7 mouse cellular contexts compared by ENCODE assay signal in genomic region chr1:85896110-85896509, GRCm38 (mm10). TPM values are rescaled to one million over a fixed set of nuclear protein-coding genes. Genes with fewer than 3 reads are reported as not detected.
A peak's percentile ranks its signal among the peaks of the same experiment; 100 is the strongest.
DNase-seq lines count a peak whose midpoint lies in the region; ATAC-seq and TF ChIP-seq lines count a peak whose summit lies in the region.

No protein-coding gene starts in this region.

- TF ChIP-seq CTCF in left cerebral cortex, adult 2 months (IDR thresholded peaks at IDR 0.05) = no peak

- peak overlapping the region; percentile 94 for H3K27ac ChIP-seq in left cerebral cortex, adult 2 months
- peak overlapping the region; percentile 77; the same call in 1 of the 2 replicates for H3K27ac ChIP-seq in forebrain, embryonic 13.5 days
- peak overlapping the region; percentile 96; the same call in 1 of the 2 replicates for H3K27ac ChIP-seq in limb, embryonic 14.5 days (replicated peaks; ENCODE audit: low read depth, low read length)
- peak overlapping the region; percentile 80; the same call in 1 of the 2 replicates for H3K27ac ChIP-seq in stomach, embryonic 14.5 days (ENCODE audit: low read length)

- H3K9me3 ChIP-seq in forebrain, embryonic 13.5 days (replicated peaks) = no peaks in the 10 kb centered on the region
- no peaks in the 10 kb centered on the region for H3K9me3 ChIP-seq in limb, embryonic 14.5 days (ENCODE audit: control insufficient read depth, low read length)
- no peaks in the 10 kb centered on the region for H3K9me3 ChIP-seq in stomach, embryonic 14.5 days (ENCODE audit: control insufficient read depth, low read depth, low read length)

- peak overlapping the region; percentile 77 for H3K9ac ChIP-seq in forebrain, embryonic 13.5 days
- H3K9ac ChIP-seq in limb, embryonic 14.5 days (ENCODE audit: low read depth, low read length, severe bottlenecking) = peak overlapping the region; percentile 89; the same call in 1 of the 2 replicates
- H3K9ac ChIP-seq in stomach, embryonic 14.5 days (replicated peaks; ENCODE audit: low read depth, low read length) = no peak overlapping the region

- peaks cover 67% of the 10 kb centered on the region for H3K4me1 ChIP-seq in forebrain, embryonic 13.5 days
- H3K4me1 ChIP-seq in limb, embryonic 14.5 days (ENCODE audit: control insufficient read depth, insufficient read depth, low read length) = peaks cover 57% of the 10 kb centered on the region
- H3K4me1 ChIP-seq in stomach, embryonic 14.5 days (ENCODE audit: control insufficient read depth, insufficient read depth, low read length) = peaks cover 54% of the 10 kb centered on the region

- peak overlapping the region; percentile 89 for H3K4me3 ChIP-seq in left cerebral cortex, adult 2 months
- peak overlapping the region; percentile 70 for H3K4me3 ChIP-seq in forebrain, embryonic 13.5 days
- H3K4me3 ChIP-seq in limb, embryonic 14.5 days (replicated peaks; ENCODE audit: low read length) = peak overlapping the region; percentile 82
- H3K4me3 ChIP-seq in stomach, embryonic 14.5 days (ENCODE audit: low read depth, low read length) = peak overlapping the region; percentile 79

- intact Hi-C loops in left cerebral cortex, adult 2 months (cut with DNase I) = loop anchor here (5.0 kb wide), 1 partner anchor 104 kb away; the partner anchor contains the start of gene Cab39
- intact Hi-C loops in left cerebral cortex, postnatal 36 days (cut with DNase I) = loop anchor here (5.0 kb wide), 1 partner anchor 44 kb away; no protein-coding TSS in a partner anchor

- 67% methylated on average over 5 of the region's 5 CpGs for WGBS in forebrain, embryonic 13.5 days
- 84% methylated on average over 5 of the region's 5 CpGs for WGBS in limb, embryonic 14.5 days
- 79% methylated on average over 5 of the region's 5 CpGs for WGBS in stomach, embryonic 14.5 days

- no peak for DNase-seq in left cerebral cortex, adult 2 months (ENCODE audit: extremely low spot score in 1 of 2, low spot score in 2 of 2)
- no peak for DNase-seq in left cerebral cortex, postnatal 36 days (ENCODE audit: low spot score in 2 of 2)
- DNase-seq in limb, embryonic 14.5 days (ENCODE audit: low spot score) = no peak
- DNase-seq in thymus, postnatal 36 days = no peak
- DNase-seq in adrenal gland, postnatal 36 days = no peak

- peak overlapping the region; percentile 89 for H3K4me2 ChIP-seq in forebrain, embryonic 13.5 days
- H3K4me2 ChIP-seq in limb, embryonic 14.5 days (replicated peaks; ENCODE audit: low read depth, low read length, severe bottlenecking) = peak overlapping the region; percentile 84
- peak overlapping the region; percentile 78 for H3K4me2 ChIP-seq in stomach, embryonic 14.5 days (replicated peaks; ENCODE audit: low read depth, low read length)

- no peak for ATAC-seq in forebrain, embryonic 13.5 days
- no peak for ATAC-seq in limb, embryonic 14.5 days (ENCODE audit: low FRiP score, low read depth)
- ATAC-seq in stomach, embryonic 14.5 days (ENCODE audit: insufficient number of reproducible peaks, insufficient read depth, low FRiP score, low read depth) = no peak

- H3K36me3 ChIP-seq in forebrain, embryonic 13.5 days (ENCODE audit: poor library complexity, severe bottlenecking) = no peaks in the 10 kb centered on the region
- H3K36me3 ChIP-seq in limb, embryonic 14.5 days (ENCODE audit: control insufficient read depth, insufficient read depth, low read length) = 0 out of 2 replicates have a peak, but pooled peaks cover 5% of the 10 kb centered on the region
- no peaks in the 10 kb centered on the region; the same call in 1 of the 2 replicates for H3K36me3 ChIP-seq in stomach, embryonic 14.5 days (ENCODE audit: control insufficient read depth, insufficient read depth, low read length)

- TF ChIP-seq POLR2A in limb, embryonic 14.5 days (IDR thresholded peaks at IDR 0.05; ENCODE audit: borderline replicate concordance, extremely low read depth, insufficient read depth, insufficient read length) = no peak

- no peaks in the 10 kb centered on the region for H3K27me3 ChIP-seq in forebrain, embryonic 13.5 days
- H3K27me3 ChIP-seq in limb, embryonic 14.5 days (ENCODE audit: control insufficient read depth, insufficient read depth, low read length) = no peaks in the 10 kb centered on the region
- H3K27me3 ChIP-seq in stomach, embryonic 14.5 days (ENCODE audit: control insufficient read depth, insufficient read depth, low read length) = no peaks in the 10 kb centered on the region

RNA-seq across cellular contexts. Expression of gene Itm2c, which starts 2.0 kb away (rescaled TPM):
- 100 to 1,000 TPM; 714 to 742 TPM for total RNA-seq in left cerebral cortex, adult 2 months (2021)
- total RNA-seq in left cerebral cortex, postnatal 36 days (2021) = 100 to 1,000 TPM; 719 to 821 TPM
- polyA plus RNA-seq in forebrain, embryonic 13.5 days (2015; fragmentation: Nextera tagmentation; extraction: Ambion mirVana) = 124 and 129 TPM in 2 replicates
- polyA plus RNA-seq in limb, embryonic 14.5 days (2012; rRNA removed) = 213 and 289 TPM in 2 replicates
- polyA plus RNA-seq in limb, embryonic 14.5 days (2014; fragmentation: Nextera tagmentation; extraction: Ambion mirVana) = 181 and 197 TPM in 2 replicates
- polyA plus RNA-seq in stomach, embryonic 14.5 days (2014; fragmentation: Nextera tagmentation; extraction: Ambion mirVana) = 137 and 147 TPM in 2 replicates
- 100 to 1,000 TPM; 508 to 581 TPM for total RNA-seq in adrenal gland, postnatal 36 days (2021)

RNA-seq across cellular contexts. Expression of gene 4933407L21Rik, which starts 32.2 kb away (rescaled TPM):
- total RNA-seq in left cerebral cortex, adult 2 months (2021) = 1 to 10 TPM; 5.5 to 7.2 TPM
- 1 to 10 TPM; 6.5 to 7.5 TPM for total RNA-seq in left cerebral cortex, postnatal 36 days (2021)
- 3.7 and 5.2 TPM in 2 replicates for polyA plus RNA-seq in forebrain, embryonic 13.5 days (2015; fragmentation: Nextera tagmentation; extraction: Ambion mirVana)
- polyA plus RNA-seq in limb, embryonic 14.5 days (2012; rRNA removed) = 1.2 and 1.3 TPM in 2 replicates
- polyA plus RNA-seq in limb, embryonic 14.5 days (2014; fragmentation: Nextera tagmentation; extraction: Ambion mirVana) = 0.66 and 0.73 TPM in 2 replicates
- 0.13 and 0.49 TPM in 2 replicates for polyA plus RNA-seq in stomach, embryonic 14.5 days (2014; fragmentation: Nextera tagmentation; extraction: Ambion mirVana)
- total RNA-seq in adrenal gland, postnatal 36 days (2021) = not detected

Comparison
In these comparisons a context has a peak if more than half of its experiments do, and no peak if none do; other contexts are left out.
1. RNA of gene 4933407L21Rik, which starts 32.2 kb away (total RNA-seq): 6.5 to 7.5 TPM in left cerebral cortex, postnatal 36 days and 5.5 to 7.2 TPM in left cerebral cortex, adult 2 months; not detected in adrenal gland, postnatal 36 days; every median in the first group is over 4 times any median in the second.
2. Peak in every context shown above with its lines, with median percentiles within 50 percentile points of each other: H3K27ac ChIP-seq, H3K4me3 ChIP-seq and H3K4me2 ChIP-seq.